In the genomic region with DNA sequence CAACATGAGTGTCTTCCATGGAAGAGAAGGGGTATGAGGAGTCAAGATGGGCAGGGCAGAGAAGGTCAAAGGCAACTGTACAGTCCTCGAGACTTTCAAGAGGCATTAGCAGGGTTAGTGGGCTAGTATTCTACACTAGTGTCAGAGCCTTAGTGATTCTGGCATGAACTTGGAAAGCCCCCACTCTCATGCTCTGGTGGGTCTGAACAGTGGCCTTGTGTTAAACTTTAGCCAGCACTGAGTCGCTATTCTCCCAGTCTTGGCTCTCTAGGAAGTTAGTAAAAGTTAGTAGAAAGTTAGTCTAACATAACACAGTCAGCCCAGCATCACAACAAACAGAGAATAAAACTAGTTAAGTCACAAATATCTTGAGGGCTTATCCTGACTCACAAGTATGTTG, we compare ENCODE assay signal across 22 mouse cellular contexts. TPM values are rescaled to one million over a fixed set of nuclear protein-coding genes. Genes with fewer than 3 reads are reported as not detected.
"Had no signal": no experiment of that assay in that cellular context is flagged by ENCODE, and none has a peak within 500 bp of the region (broad histone marks: within the 10 kb centered on the region; RNA-seq: fewer than 3 reads in every experiment).

No protein-coding gene starts in this region.

- ATAC-seq: liver, embryonic 12.5 days; midbrain, embryonic 13.5 days; midbrain, embryonic 16.5 days had no signal

- H3K9me3 ChIP-seq: limb, embryonic 10.5 days; limb, embryonic 13.5 days; liver, embryonic 12.5 days; liver, embryonic 15.5 days; lung, embryonic 15.5 days; megakaryocyte, embryonic 14.5 days; midbrain, embryonic 10.5 days; midbrain, embryonic 13.5 days had no signal

- H3K9ac ChIP-seq: limb, embryonic 13.5 days; liver, embryonic 12.5 days; liver, embryonic 15.5 days; lung, embryonic 15.5 days; midbrain, embryonic 13.5 days had no signal

- H3K27ac ChIP-seq: layer of hippocampus, adult 2 months; limb, embryonic 10.5 days; limb, embryonic 13.5 days; liver, embryonic 12.5 days; liver, embryonic 15.5 days; lung, embryonic 15.5 days; midbrain, embryonic 10.5 days; midbrain, embryonic 13.5 days had no signal

- DNase-seq: kidney, adult 18-20 months; kidney, postnatal 14 days; layer of hippocampus, adult 9-11 months; liver; lung, postnatal 10 days; right cerebral cortex, adult 18-20 months; right cerebral cortex, postnatal 14 days; right cerebral cortex, postnatal 4 days; thymus, adult 18-20 months; thymus, postnatal 36 days had no signal

- H3K27me3 ChIP-seq: limb, embryonic 13.5 days; liver, embryonic 12.5 days; liver, embryonic 15.5 days; lung, embryonic 15.5 days; megakaryocyte, embryonic 14.5 days; midbrain, embryonic 13.5 days had no signal

- H3K4me2 ChIP-seq: limb, embryonic 13.5 days; liver, embryonic 12.5 days; liver, embryonic 15.5 days; lung, embryonic 15.5 days; midbrain, embryonic 13.5 days had no signal

- H3K4me3 ChIP-seq: layer of hippocampus, adult 2 months; limb, embryonic 10.5 days; limb, embryonic 13.5 days; liver, embryonic 12.5 days; liver, embryonic 15.5 days; lung, embryonic 15.5 days; megakaryocyte, embryonic 14.5 days; midbrain, embryonic 10.5 days; midbrain, embryonic 13.5 days; myocyte had no signal

- H3K4me1 ChIP-seq: limb, embryonic 10.5 days; limb, embryonic 13.5 days; lung, embryonic 15.5 days had no signal

RNA-seq across cellular contexts. Expression of a gene that starts 12.0 kb away (rescaled TPM):
- total RNA-seq: monocyte, adult 5-6 weeks had no signal
